Mouse (Mus musculus): ENCODE results near the gene Nt5dc1.

GRCm38 (mm10) chr10:34282420-34283238 lies 135.7 kb downstream of the Nt5dc1 start:
- TF ChIP-seq CTCF (IDR thresholded peaks at IDR 0.05; ENCODE audit: extremely low read depth, insufficient read depth, insufficient read length, insufficient replicate concordance) (no peak), POLR2A (IDR thresholded peaks at IDR 0.05; ENCODE audit: low read depth, low read length) (no peak)

All from spleen, adult 2 months (tissue).